Mouse (Mus musculus): Measurements from ENCODE around the gene Fxyd3. TPM values are rescaled to one million over a fixed set of nuclear protein-coding genes. Genes with fewer than 3 reads are reported as not detected.

Gene Fxyd3
- total and polyA plus RNA-seq, 2 experiments, result 0.46 to 0.50 TPM

GRCm38 (mm10) chr7:31074713-31075069 lies 1.8 kb downstream of the Fxyd3 start:
- H3K27ac ChIP-seq (replicated peaks; ENCODE audit: insufficient read depth, low read depth, low read length), result no peak overlapping the region
- TF ChIP-seq POLR2A (IDR thresholded peaks at IDR 0.05; ENCODE audit: extremely low read depth, insufficient read depth, low read length) (no peak), CTCF (IDR thresholded peaks at IDR 0.05; ENCODE audit: low read depth, low read length) (no peak)
- H3K4me3 ChIP-seq (ENCODE audit: insufficient read depth, low read depth, low read length), result no peak overlapping the region
- DNase-seq (ENCODE audit: extremely low read depth, low read depth, low spot score), result no peak
- no peaks in the 10 kb centered on the region for H3K27me3 ChIP-seq (ENCODE audit: control insufficient read depth, insufficient read depth, low read length)
- no peaks in the 10 kb centered on the region for H3K36me3 ChIP-seq (ENCODE audit: control insufficient read depth, insufficient read depth, low read length)
- H3K9ac ChIP-seq (ENCODE audit: low read depth, low read length), result no peak overlapping the region
- H3K79me2 ChIP-seq (ENCODE audit: control insufficient read depth, insufficient read depth, low read length), result no peaks in the 10 kb centered on the region
- 69% methylated on average over 5 of the region's 5 CpGs for WGBS
- H3K4me1 ChIP-seq (ENCODE audit: control insufficient read depth, insufficient read depth, low read length), result peaks cover 2% of the 10 kb centered on the region; the same call in 1 of the 2 replicates

- H3K27ac ChIP-seq (replicated peaks; ENCODE audit: insufficient read depth, low read depth, low read length), result no peak overlapping the region
- H3K27me3 ChIP-seq (ENCODE audit: control insufficient read depth, insufficient read depth, low read length), result no peaks in the 10 kb centered on the region
- 46% methylated on average over 7 of the region's 7 CpGs for WGBS
- no peaks in the 10 kb centered on the region for H3K36me3 ChIP-seq (ENCODE audit: control insufficient read depth, insufficient read depth, low read length)
- no peak overlapping the region for H3K4me3 ChIP-seq (ENCODE audit: insufficient read depth, low read depth, low read length)
- DNase-seq (ENCODE audit: extremely low read depth, low read depth, low spot score), result no peak
- H3K9ac ChIP-seq (ENCODE audit: low read depth, low read length), result no peak overlapping the region
- TF ChIP-seq POLR2A (IDR thresholded peaks at IDR 0.05; ENCODE audit: extremely low read depth, insufficient read depth, low read length) (no peak), CTCF (IDR thresholded peaks at IDR 0.05; ENCODE audit: low read depth, low read length) (no peak)
- H3K4me1 ChIP-seq (ENCODE audit: control insufficient read depth, insufficient read depth, low read length), result no peaks in the 10 kb centered on the region
- no peaks in the 10 kb centered on the region for H3K79me2 ChIP-seq (ENCODE audit: control insufficient read depth, insufficient read depth, low read length)
Observed at GRCm38 (mm10) chr7:31074061-31074712, 2.3 kb downstream of the Fxyd3 start.

DNA sequence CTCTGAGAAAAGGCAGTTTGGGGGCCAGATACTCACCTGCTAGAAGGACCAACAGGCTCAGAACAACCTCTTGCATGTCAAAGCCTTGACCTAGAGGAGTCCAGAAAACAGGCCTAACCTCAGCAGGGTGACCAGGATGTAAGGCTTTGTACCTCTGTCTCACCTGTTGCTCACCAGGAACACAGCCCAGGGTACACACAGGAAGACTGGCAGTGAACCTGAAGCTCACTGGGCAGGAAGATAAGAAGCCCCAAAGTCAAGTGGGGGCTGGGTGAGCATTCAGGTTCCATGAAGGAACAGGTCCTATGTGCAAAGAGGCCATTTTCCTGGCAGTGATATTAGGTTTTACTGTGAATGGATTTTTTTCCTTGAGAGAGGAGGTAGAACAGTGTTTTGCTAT lies 3.0 kb downstream of the Fxyd3 start:
- Histone ChIP-seq H3K27me3 (ENCODE audit: control insufficient read depth, insufficient read depth, low read length) (no peaks in the 10 kb centered on the region), H3K4me1 (ENCODE audit: control insufficient read depth, insufficient read depth, low read length) (no peaks in the 10 kb centered on the region), H3K36me3 (ENCODE audit: control insufficient read depth, insufficient read depth, low read length) (no peaks in the 10 kb centered on the region), H3K79me2 (ENCODE audit: control insufficient read depth, insufficient read depth, low read length) (no peaks in the 10 kb centered on the region), H3K9ac (ENCODE audit: low read depth, low read length) (no peak overlapping the region), H3K27ac (replicated peaks; ENCODE audit: insufficient read depth, low read depth, low read length) (no peak overlapping the region), H3K4me3 (ENCODE audit: insufficient read depth, low read depth, low read length) (no peak overlapping the region)
- DNase-seq (ENCODE audit: extremely low read depth, low read depth, low spot score), result no peak
- TF ChIP-seq CTCF (IDR thresholded peaks at IDR 0.05; ENCODE audit: low read depth, low read length) (no peak), POLR2A (IDR thresholded peaks at IDR 0.05; ENCODE audit: extremely low read depth, insufficient read depth, low read length) (no peak)

- 79% methylated on average over 9 of the region's 9 CpGs for WGBS
- no peak overlapping the region for H3K27ac ChIP-seq (replicated peaks; ENCODE audit: insufficient read depth, low read depth, low read length)
- no peaks in the 10 kb centered on the region for H3K36me3 ChIP-seq (ENCODE audit: control insufficient read depth, insufficient read depth, low read length)
- no peaks in the 10 kb centered on the region for H3K4me1 ChIP-seq (ENCODE audit: control insufficient read depth, insufficient read depth, low read length)
- no peak overlapping the region for H3K4me3 ChIP-seq (ENCODE audit: insufficient read depth, low read depth, low read length)
- DNase-seq (ENCODE audit: extremely low read depth, low read depth, low spot score), result no peak
- no peak for TF ChIP-seq POLR2A (IDR thresholded peaks at IDR 0.05; ENCODE audit: extremely low read depth, insufficient read depth, low read length)
- no peak for TF ChIP-seq CTCF (IDR thresholded peaks at IDR 0.05; ENCODE audit: low read depth, low read length)
- no peaks in the 10 kb centered on the region for H3K79me2 ChIP-seq (ENCODE audit: control insufficient read depth, insufficient read depth, low read length)
- H3K9ac ChIP-seq (ENCODE audit: low read depth, low read length), result no peak overlapping the region
- no peaks in the 10 kb centered on the region for H3K27me3 ChIP-seq (ENCODE audit: control insufficient read depth, insufficient read depth, low read length)
Observed at GRCm38 (mm10) chr7:31072326-31072725, 4.2 kb downstream of the Fxyd3 start.

- Histone ChIP-seq H3K27me3 (ENCODE audit: control insufficient read depth, insufficient read depth, low read length) (no peaks in the 10 kb centered on the region), H3K9ac (ENCODE audit: low read depth, low read length) (no peak overlapping the region), H3K4me1 (ENCODE audit: control insufficient read depth, insufficient read depth, low read length) (no peaks in the 10 kb centered on the region), H3K27ac (replicated peaks; ENCODE audit: insufficient read depth, low read depth, low read length) (no peak overlapping the region), H3K4me3 (ENCODE audit: insufficient read depth, low read depth, low read length) (no peak overlapping the region), H3K36me3 (ENCODE audit: control insufficient read depth, insufficient read depth, low read length) (no peaks in the 10 kb centered on the region), H3K79me2 (ENCODE audit: control insufficient read depth, insufficient read depth, low read length) (no peaks in the 10 kb centered on the region)
- DNase-seq (ENCODE audit: extremely low read depth, low read depth, low spot score), result no peak
- WGBS, result 89% methylated on average over 6 of the region's 6 CpGs
- TF ChIP-seq CTCF (IDR thresholded peaks at IDR 0.05; ENCODE audit: low read depth, low read length), result no peak
- TF ChIP-seq POLR2A (IDR thresholded peaks at IDR 0.05; ENCODE audit: extremely low read depth, insufficient read depth, low read length), result no peak
Observed at GRCm38 (mm10) chr7:31070324-31070723, 6.2 kb downstream of the Fxyd3 start.

GRCm38 (mm10) chr7:31069491-31069890 lies 7.0 kb downstream of the Fxyd3 start:
- Histone ChIP-seq H3K79me2 (ENCODE audit: control insufficient read depth, insufficient read depth, low read length) (no peaks in the 10 kb centered on the region), H3K4me1 (ENCODE audit: control insufficient read depth, insufficient read depth, low read length) (no peaks in the 10 kb centered on the region)
- 90% methylated on average over 14 of the region's 14 CpGs for whole genome bisulfite sequencing

More at GRCm38 (mm10) chr7:31069491-31069890, 7.0 kb downstream of the Fxyd3 start:
- Histone ChIP-seq H3K27me3 (ENCODE audit: control insufficient read depth, insufficient read depth, low read length) (no peaks in the 10 kb centered on the region), H3K4me3 (ENCODE audit: insufficient read depth, low read depth, low read length) (no peak overlapping the region), H3K9ac (ENCODE audit: low read depth, low read length) (no peak overlapping the region), H3K36me3 (ENCODE audit: control insufficient read depth, insufficient read depth, low read length) (no peaks in the 10 kb centered on the region), H3K27ac (replicated peaks; ENCODE audit: insufficient read depth, low read depth, low read length) (no peak overlapping the region)
- no peak for DNase-seq (ENCODE audit: extremely low read depth, low read depth, low spot score)
- TF ChIP-seq CTCF (IDR thresholded peaks at IDR 0.05; ENCODE audit: low read depth, low read length), result no peak

All from liver, adult 2 months (tissue).